Comparison of ENCODE assay signal across 13 mouse cellular contexts in genomic region chr1:91987431-91987830, GRCm38 (mm10).
DNase-seq lines count a peak whose midpoint lies in the region; ATAC-seq lines count a peak whose summit lies in the region.
"Had no signal": no experiment of that assay in that cellular context is flagged by ENCODE, and none has a peak within 500 bp of the region (broad histone marks: within the 10 kb centered on the region; RNA-seq: fewer than 3 reads in every experiment).

No protein-coding gene starts in this region.

- no peaks in the 10 kb centered on the region for H3K9me3 ChIP-seq in megakaryocyte, embryonic 14.5 days
- H3K9me3 ChIP-seq: embryonic facial prominence, embryonic 12.5 days; hindbrain, embryonic 12.5 days; liver, embryonic 15.5 days had no signal

- no peak for ATAC-seq in megakaryocyte, adult 5-6 weeks (ENCODE audit: poor library complexity, severe bottlenecking)

- H3K36me3 ChIP-seq in megakaryocyte, embryonic 14.5 days (replicated peaks; ENCODE audit: low read length) = peaks cover 94% of the 10 kb centered on the region

- peaks cover 58% of the 10 kb centered on the region for H3K4me1 ChIP-seq in megakaryocyte, embryonic 14.5 days
- H3K4me1 ChIP-seq: embryonic facial prominence, embryonic 12.5 days; hindbrain, embryonic 12.5 days; liver, embryonic 15.5 days had no signal

- peak overlapping the region; percentile 16 for H3K4me3 ChIP-seq in megakaryocyte, embryonic 14.5 days (replicated peaks)
- H3K4me3 ChIP-seq: embryonic facial prominence, embryonic 12.5 days; hindbrain, embryonic 12.5 days; liver, embryonic 15.5 days had no signal

- DNase-seq in gastrocnemius, adult 8-10 months (ENCODE audit: low spot score in 2 of 2) = peak; percentile 54
- DNase-seq in left cerebral cortex, adult 18-20 months (ENCODE audit: low spot score in 2 of 2) = peak; percentile 60 to 66
- peak; percentile 56 for DNase-seq in right cerebral cortex, postnatal 4 days
- DNase-seq in Muller cell, postnatal 12 days (ENCODE audit: inconsistent ontology term) = no peak
- DNase-seq in yolk sac, embryonic 10.5 days (ENCODE audit: low spot score) = no peak
- no peak for DNase-seq in spleen, postnatal 4 days (ENCODE audit: low spot score in 2 of 2)
- DNase-seq: kidney, adult 8-10 months had no signal

- H3K27me3 ChIP-seq in megakaryocyte, embryonic 14.5 days (replicated peaks) = no peaks in the 10 kb centered on the region
- H3K27me3 ChIP-seq: CH12.LX; embryonic facial prominence, embryonic 12.5 days; hindbrain, embryonic 12.5 days; liver, embryonic 15.5 days had no signal

Comparison
In these comparisons a context has a peak if more than half of its experiments do, and no peak if none do; other contexts are left out.
1. DNase-seq: peak in gastrocnemius, adult 8-10 months (2 of 2), left cerebral cortex, adult 18-20 months (2 of 2) and right cerebral cortex, postnatal 4 days (single experiment); none in Muller cell, postnatal 12 days (single experiment), yolk sac, embryonic 10.5 days (single experiment) and spleen, postnatal 4 days (0 of 2).